Mouse (Mus musculus) kidney, postnatal 14 days (tissue): ENCODE measurements around the gene Ptpn4.
A peak's percentile ranks its signal among the peaks of the same experiment; 100 is the strongest.

Source experiments
- DNase-seq: peaks from one replicate; pipeline ENCODE4 v3.0.0; 2022; ENCODE audit warnings: mixed read lengths

Ptpn4 gene

DNA sequence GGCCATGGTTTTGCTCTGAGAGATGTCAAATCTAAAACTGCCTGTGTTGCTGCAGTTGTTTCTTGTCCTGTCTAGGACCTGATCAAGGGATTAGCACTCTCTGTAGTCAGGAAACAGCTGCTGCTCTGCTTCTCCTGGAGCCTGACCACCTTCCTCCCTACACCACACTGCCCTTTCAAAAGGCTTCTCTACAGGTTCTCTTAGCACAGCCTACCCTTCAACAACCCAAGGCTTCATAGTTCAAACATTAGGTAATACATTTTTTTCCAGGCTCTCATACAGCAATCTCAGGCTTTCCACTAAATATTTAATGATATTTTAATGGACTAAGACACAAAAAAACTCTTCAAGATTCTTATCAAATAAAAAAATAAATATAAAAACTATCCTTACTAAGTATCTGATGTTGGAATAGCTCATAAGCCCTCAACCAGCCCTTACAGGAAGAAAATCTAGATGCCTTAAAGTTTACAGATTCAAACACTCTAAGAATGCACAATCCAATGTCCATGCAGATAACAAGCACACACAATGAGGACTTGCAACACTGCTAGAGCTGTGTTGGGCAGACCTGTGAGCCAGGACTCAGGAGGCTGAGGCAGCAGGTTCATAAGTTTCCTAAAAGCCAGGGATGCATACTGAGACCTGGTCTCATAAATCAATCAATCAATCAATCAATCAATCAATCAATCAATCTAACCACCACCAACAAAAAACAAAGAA lies 196.2 kb downstream of the Ptpn4 start:
- no peak for DNase-seq

DNA sequence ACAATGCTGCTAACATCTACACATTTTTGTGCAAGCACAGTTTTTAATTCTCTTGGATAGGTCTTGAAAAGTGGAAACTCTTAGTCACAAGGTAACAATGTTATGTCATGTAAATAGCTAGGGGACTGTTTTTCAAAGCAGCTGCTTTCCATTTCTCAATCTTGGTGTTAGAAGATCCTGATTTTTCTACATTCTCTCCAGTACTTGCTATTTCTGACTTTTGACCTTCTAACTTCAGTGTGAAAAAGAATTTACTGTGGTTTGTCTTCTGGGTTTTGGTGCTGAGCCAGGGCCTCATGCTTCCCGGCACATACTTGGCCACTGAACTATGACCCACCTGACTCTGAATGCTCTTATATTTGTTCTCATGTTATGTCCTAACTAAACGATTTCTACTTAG lies 197.4 kb downstream of the Ptpn4 start:
- DNase-seq, result peak; percentile 84

DNA sequence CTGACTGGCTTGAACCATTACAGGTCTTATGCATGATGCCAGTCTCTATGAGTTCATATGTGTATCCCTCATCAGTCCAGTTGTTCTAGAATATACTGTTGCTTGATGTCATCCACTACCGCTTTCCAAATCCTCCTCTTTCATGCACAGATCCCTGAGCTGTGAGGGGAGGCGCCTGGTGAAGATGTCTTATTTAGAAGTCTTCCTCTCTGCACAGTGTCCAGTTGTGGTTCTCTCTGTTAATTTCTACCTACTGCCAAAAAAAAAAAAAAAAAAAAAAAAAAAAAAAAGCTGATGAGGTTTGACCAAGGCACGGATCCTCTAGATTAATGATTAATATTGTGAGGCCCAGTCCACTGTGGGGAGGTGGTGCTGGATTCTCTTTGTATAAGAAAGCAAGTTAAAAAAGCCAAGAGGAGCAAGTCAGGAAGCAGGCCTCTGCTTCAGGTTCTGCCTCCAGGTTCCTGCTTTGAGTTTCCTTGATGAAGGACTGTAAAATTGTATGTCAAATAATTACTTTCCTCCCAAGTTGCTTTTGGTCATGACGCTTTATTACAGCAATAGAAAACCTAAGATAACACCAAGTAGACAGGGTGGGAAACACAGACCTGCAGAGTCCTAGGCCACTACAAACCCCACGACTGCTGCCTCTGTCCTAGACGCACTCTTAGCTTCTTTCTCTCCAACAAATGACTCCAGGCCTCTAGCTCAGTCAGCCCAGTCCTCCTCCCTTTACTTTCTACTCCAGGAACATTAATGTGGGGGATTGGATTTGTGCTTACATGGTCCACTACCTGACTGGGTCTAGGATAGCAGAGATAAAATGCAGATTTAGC lies 200.0 kb downstream of the Ptpn4 start:
- peak; percentile 65 for DNase-seq

- no peak for DNase-seq
These were observed 202.7 kb downstream of the Ptpn4 start for GRCm38 (mm10) chr1:119634746-119635145.

DNA sequence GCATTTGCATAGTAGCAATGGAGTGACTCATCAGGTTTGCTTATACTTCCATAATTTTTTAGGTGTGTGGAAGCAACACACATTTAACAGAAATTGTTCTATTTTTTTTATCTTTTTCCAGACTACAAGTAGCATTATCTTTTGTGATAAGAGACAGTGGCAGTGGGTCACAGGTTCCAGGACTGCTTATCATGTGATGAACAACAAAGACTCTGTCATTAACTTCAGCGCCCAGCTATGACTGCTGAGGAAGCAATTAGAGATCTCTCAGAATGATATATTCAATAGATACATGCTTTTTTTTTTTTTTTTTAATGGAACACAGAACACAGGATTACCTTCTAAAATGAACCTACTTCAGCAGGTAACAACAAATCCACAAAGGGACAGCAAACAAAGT lies 207.0 kb downstream of the Ptpn4 start:
- DNase-seq, result no peak

- peak; percentile 28 for DNase-seq
These were observed 210.6 kb downstream of the Ptpn4 start for GRCm38 (mm10) chr1:119626837-119627236.

DNA sequence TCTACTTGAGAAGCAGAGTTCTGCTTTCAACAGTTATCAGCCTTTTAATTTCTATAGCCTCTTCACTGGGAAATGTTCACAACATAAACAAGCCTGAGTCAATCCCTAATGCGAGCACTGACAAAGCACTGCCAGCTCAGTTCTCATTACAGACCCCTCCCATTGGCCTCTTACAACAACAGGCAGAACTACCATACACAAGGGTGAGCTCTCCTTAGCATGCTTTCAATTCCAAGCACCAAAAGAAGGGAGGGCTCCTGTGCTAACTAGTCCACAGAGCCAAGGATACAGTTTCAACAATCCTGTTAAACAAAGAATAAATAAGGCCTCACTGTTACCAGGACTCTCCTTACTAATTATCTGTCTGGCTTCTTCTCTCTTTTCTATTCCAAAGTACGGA lies 213.0 kb downstream of the Ptpn4 start:
- no peak for DNase-seq

- no peak for DNase-seq
These were observed 232.0 kb downstream of the Ptpn4 start for GRCm38 (mm10) chr1:119605396-119605795.
